Mouse (Mus musculus): Measurements from ENCODE around the gene Mtmr4. TPM values are rescaled to one million over a fixed set of nuclear protein-coding genes. Genes with fewer than 3 reads are reported as not detected.

The Mtmr4 gene
- polyA plus RNA-seq (2017; shearing (Covaris generic)), result 19.6 TPM

DNA sequence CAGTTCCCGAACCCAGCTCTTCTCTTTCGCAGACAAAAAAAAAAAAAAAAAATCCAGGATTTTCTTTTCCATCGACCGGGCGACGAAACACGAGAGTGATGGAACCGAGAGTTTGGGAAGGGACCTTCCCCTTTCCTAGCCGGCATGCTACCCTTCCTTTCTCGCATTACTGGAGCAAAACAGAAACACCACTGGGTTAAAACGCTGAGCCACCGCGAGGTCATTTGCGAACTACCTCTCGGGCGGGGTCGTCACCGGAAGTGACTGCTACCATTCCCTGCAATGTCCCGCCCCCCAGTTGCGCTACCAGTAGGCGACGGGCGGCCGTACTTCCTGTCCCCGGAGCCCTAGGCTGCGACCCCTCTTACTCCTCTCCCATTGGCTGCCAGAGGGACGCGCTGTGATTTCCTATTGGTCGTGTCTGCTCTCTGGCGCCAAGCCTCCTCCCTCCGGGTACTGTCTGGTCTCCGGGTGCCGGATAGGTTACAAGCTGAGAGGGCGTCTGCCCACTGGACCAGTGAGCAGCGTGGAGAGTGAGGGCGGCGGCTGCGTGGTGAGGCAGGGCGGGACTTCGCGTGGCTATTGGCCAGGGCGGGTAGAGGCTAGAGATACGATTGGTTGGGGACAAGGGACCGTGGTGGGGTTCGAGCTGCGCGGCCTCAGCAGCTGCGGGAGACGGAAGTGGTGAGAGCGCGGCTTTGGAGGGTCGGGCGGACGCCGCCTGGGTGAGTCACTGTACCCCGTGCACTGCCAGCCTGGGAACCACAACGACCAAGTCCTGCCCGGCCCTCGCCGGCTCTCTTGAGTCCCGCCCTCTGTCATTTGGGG lies at the start of gene Mtmr4:
TSS of gene Mtmr4 (plus strand) at position 637 of the 828 bp plus-strand sequence.

DNA sequence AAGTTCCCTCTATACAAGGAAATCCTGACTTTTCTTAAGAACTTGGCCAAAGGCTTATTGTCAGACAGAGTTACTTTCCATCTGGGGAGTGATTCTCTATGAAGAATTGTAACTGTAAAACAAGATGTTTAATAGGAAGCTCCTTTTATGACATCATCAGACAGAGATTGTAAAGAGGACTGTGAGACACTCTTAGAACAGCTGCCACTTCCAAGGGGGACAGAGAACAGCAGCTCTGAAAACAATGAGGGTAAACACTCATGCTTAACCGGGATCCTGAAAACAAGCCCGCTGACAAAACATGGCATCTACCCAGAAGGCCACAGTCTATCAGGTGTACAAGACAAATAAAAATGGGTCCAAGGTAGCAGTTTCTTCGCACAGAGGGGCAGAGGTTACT lies 25.5 kb upstream of the Mtmr4 start, which contains the start of gene Gm11492:
TSS of gene Gm11492 (plus strand) at position 153 of the 400 bp plus-strand sequence.

GRCm38 (mm10) chr11:87568255-87568953 lies 23.6 kb upstream of the Mtmr4 start, which contains the start of gene Sept4:
Sept4 (plus strand) TSS chr11:87568903.

GRCm38 (mm10) chr11:87616790-87617474 lies 25.0 kb downstream of the Mtmr4 start, which contains the start of gene Hsf5:
Hsf5 (plus strand) TSS chr11:87617164.

DNA sequence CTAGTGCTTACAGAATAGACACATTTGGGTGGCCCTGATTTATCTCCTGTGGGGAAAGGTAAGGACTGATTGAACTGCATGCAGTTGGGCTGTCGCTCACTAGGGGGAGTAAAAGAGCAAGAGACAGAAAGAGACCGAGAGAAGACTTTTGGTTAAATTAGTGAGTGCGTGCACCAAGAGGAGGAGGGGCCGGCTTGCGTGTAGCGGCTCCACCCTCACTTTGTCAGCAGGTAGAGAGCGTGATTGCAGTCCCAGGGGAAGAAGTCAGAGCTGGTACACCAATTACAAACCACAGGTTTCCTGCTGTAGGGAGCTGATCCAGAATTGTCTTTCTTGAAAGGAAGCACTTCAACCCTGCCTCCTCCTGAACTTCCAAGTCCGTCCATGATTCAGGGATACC lies 70.4 kb downstream of the Mtmr4 start, which contains the start of gene Rnf43:
TSS of gene Rnf43 (plus strand) at position 316 of the 400 bp plus-strand sequence.

Other genes starting within 250 kb of the Mtmr4 start
- gene Ppm1e, start 233.1 kb upstream of the Mtmr4 start, polyA plus RNA-seq (2017; shearing (Covaris generic)), result 0.06 TPM
- 2.6 TPM for gene Rad51c, start 187.2 kb upstream of the Mtmr4 start, polyA plus RNA-seq (2017; shearing (Covaris generic))
- 1.5 TPM for gene Tex14, start 187.1 kb upstream of the Mtmr4 start, polyA plus RNA-seq (2017; shearing (Covaris generic))
- not detected for gene Gm11492, start 25.5 kb upstream of the Mtmr4 start, polyA plus RNA-seq (2017; shearing (Covaris generic))
- 3.5 TPM for gene Sept4, start 23.3 kb upstream of the Mtmr4 start, polyA plus RNA-seq (2017; shearing (Covaris generic))
- gene Hsf5, start 25.0 kb downstream of the Mtmr4 start, polyA plus RNA-seq (2017; shearing (Covaris generic)), result 0.15 TPM
- 6.2 TPM for gene Rnf43, start 70.6 kb downstream of the Mtmr4 start, polyA plus RNA-seq (2017; shearing (Covaris generic))
- 541 TPM for gene Supt4a, start 145.4 kb downstream of the Mtmr4 start, polyA plus RNA-seq (2017; shearing (Covaris generic))
- 1.3 TPM for gene Tspoap1, start 168.4 kb downstream of the Mtmr4 start, polyA plus RNA-seq (2017; shearing (Covaris generic))
- 0.21 TPM for gene Mpo, start 201.4 kb downstream of the Mtmr4 start, polyA plus RNA-seq (2017; shearing (Covaris generic))
- not detected for gene Lpo, start 236.1 kb downstream of the Mtmr4 start, polyA plus RNA-seq (2017; shearing (Covaris generic))

All from effector memory CD4-positive, alpha-beta T cell, adult 7 months (primary cell).